Mouse (Mus musculus) lung, postnatal 0 days (tissue): ENCODE measurements at regions not wholly inside any gene's neighbourhood (a gene's known extent, or its start where the extent isn't known, plus 50 kb on each side); places are given as distances from the start of the nearest gene placed in this dataset.
"Not testable (repeated sequence)": the region's sequence is repeated elsewhere in the genome, so short reads cannot be mapped to it uniquely, and the experiment has no call there.

Source experiments
- ATAC-seq: fragments of 200-750 bp; cut with Nextera tagmentation; 2 replicates; pipeline ENCODE4 v1.8.0; 2017; ENCODE audit warnings: moderate library complexity
- DNase-seq: peaks from one replicate; pipeline ENCODE4 v3.0.0-alpha.2; 2016; ENCODE audit warnings: low spot score
- H3K27ac ChIP-seq: fragments of 300-500 bp; sonication (generic); 2 replicates; pipeline ENCODE4 v1.5.1; 2014; ENCODE audit warnings: antibody characterized with exemption, mild to moderate bottlenecking, low read length, mixed read lengths
- H3K27me3 ChIP-seq: fragments of 300-500 bp; sonication (generic); replicated peaks from 2 replicates; pipeline ENCODE4 v1.6.1; 2014; ENCODE audit warnings: low read length, mixed read lengths; ENCODE audit not compliant: insufficient read depth
- H3K36me3 ChIP-seq: fragments of 300-500 bp; sonication (generic); 2 replicates; pipeline ENCODE4 v1.6.1; 2014; ENCODE audit warnings: low read length, mixed read lengths; ENCODE audit not compliant: insufficient read depth
- H3K4me1 ChIP-seq: fragments of 300-500 bp; sonication (generic); 2 replicates; pipeline ENCODE4 v1.6.1; 2014; ENCODE audit warnings: antibody characterized with exemption, low read depth, low read length, mixed read lengths; ENCODE audit not compliant: insufficient read depth
- H3K4me2 ChIP-seq: fragments of 300-500 bp; sonication (generic); replicated peaks from 2 replicates; pipeline ENCODE4 v1.6.1; 2014; ENCODE audit warnings: low read depth, mild to moderate bottlenecking, low read length, moderate library complexity, mixed read lengths
- H3K4me3 ChIP-seq: fragments of 300-500 bp; sonication (generic); 2 replicates; pipeline ENCODE4 v1.5.1; 2014; ENCODE audit warnings: low read depth, low read length
- H3K9ac ChIP-seq: fragments of 300-500 bp; sonication (generic); replicated peaks from 2 replicates; pipeline ENCODE4 v1.6.1; 2014; ENCODE audit warnings: low read depth, mild to moderate bottlenecking
- H3K9me3 ChIP-seq: fragments of 300-500 bp; sonication (generic); 2 replicates; pipeline ENCODE4 v1.6.1; 2016; ENCODE audit warnings: low read length, mixed read lengths
- CTCF ChIP-seq: IDR thresholded peaks from 2 replicates; pipeline ENCODE4 v1.5.1; 2016; ENCODE audit warnings: antibody characterized with exemption, mild to moderate bottlenecking
- EP300 ChIP-seq: IDR thresholded peaks from 2 replicates; pipeline ENCODE4 v1.6.1; 2016; ENCODE audit warnings: antibody characterized with exemption, mild to moderate bottlenecking, control low read depth
- WGBS: fragments of 180-500 bp; shearing (Covaris S2); extraction: QIAGEN DNeasy Blood & Tissue Kit; methylation state at CpG from one replicate; pipeline ENCODE4 v1.1.7; 2014; 5-methylcytosine and 5-hydroxymethylcytosine counted together

- no peak overlapping the region for H3K4me2 ChIP-seq
- ATAC-seq (no peak), DNase-seq (peak; percentile 74)
- no peaks in the 10 kb centered on the region for H3K4me1 ChIP-seq
- H3K36me3 ChIP-seq = no peaks in the 10 kb centered on the region
- no peak overlapping the region for H3K9ac ChIP-seq
- no peak overlapping the region for H3K27ac ChIP-seq
- WGBS = 39% methylated on average over 1 of the region's 1 CpGs
- no peaks in the 10 kb centered on the region for H3K27me3 ChIP-seq
- TF ChIP-seq EP300 (no peak), CTCF (peak; percentile 75)
- H3K9me3 ChIP-seq = no peaks in the 10 kb centered on the region
- H3K4me3 ChIP-seq = no peak overlapping the region
These were observed 146.2 kb downstream of the Gm28710 start for GRCm38 (mm10) chr5:16937840-16938239.

DNA sequence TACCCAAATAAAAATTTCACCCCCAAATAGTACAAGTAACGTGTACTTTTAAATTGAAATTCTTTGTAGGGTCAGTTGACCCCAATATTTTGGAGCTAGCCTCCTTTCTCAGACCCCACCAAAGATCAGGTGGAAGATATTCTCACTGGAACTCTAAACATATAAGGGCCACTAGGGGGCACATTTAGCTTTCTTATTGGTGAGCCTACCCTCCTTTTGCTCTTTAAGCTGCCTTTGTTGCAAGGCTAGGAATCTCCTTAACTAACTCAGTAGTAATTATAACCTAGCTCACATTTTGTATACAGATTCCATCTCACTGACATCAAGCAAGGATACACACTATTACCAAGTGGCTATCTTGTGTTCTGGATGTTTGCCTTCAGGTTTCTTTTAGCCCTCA, 155.8 kb downstream of the Gm28710 start:
- no peaks in the 10 kb centered on the region for H3K27me3 ChIP-seq

DNA sequence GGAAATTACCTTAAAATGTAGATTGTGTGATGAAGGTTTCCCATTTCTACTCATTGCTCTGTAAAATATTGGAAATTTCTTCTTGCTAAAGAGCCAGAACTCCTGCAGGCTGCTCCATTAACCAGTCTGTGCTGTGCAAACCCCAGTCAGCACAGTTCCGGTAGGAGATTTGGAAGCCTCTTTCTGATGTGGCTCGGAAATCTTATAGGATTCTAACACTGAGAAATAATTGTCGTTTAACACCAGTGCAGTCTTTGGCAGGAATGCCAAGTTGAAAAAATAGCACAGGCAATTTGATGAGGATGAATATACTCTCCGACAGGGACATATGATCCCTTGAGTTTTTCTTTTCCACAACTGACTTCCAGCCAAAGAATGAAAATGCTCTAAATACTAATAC, 176.1 kb downstream of the Gm28710 start:
- H3K9me3 ChIP-seq = no peaks in the 10 kb centered on the region
- H3K27ac ChIP-seq = no peak overlapping the region
- no peak overlapping the region for H3K4me3 ChIP-seq
- TF ChIP-seq EP300 (no peak), CTCF (no peak)
- no peaks in the 10 kb centered on the region for H3K36me3 ChIP-seq
- no peak for DNase-seq
- ATAC-seq = no peak
- H3K4me1 ChIP-seq = no peaks in the 10 kb centered on the region
- H3K27me3 ChIP-seq = no peaks in the 10 kb centered on the region
- WGBS = 80% methylated on average over 4 of the region's 4 CpGs
- H3K4me2 ChIP-seq = no peak overlapping the region
- no peak overlapping the region for H3K9ac ChIP-seq

More for the DNA sequence above, 155.8 kb downstream of the Gm28710 start:
- DNase-seq (peak; percentile 82), ATAC-seq (no peak)
- Histone ChIP-seq H3K9me3 (no peaks in the 10 kb centered on the region), H3K4me2 (no peak overlapping the region), H3K9ac (no peak overlapping the region), H3K4me3 (no peak overlapping the region), H3K36me3 (no peaks in the 10 kb centered on the region), H3K4me1 (no peaks in the 10 kb centered on the region), H3K27ac (no peak overlapping the region)
- 17% methylated on average over 1 of the region's 1 CpGs for WGBS
- TF ChIP-seq EP300 (no peak), CTCF (peak; percentile 73)

DNA sequence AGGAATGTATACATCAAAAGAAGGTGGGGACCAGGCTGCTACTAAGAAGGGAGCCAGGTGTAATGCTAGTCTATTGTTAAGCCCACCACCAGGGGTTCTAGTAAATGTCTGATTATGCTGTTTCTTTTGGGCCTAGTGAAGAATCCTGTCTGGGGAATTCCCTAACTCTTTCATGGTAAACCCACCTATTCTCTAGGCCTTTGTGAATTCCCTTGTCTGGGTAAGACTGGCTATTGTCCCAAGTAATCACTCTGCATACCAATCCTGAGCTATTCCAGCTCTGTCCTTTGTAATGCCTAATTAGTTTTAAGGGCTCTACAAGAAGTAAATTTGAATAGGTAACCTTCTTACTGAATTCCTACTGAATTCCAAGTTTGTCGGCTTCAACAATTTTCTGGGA, 177.2 kb downstream of the Gm28710 start:
- not testable (repeated sequence) for H3K27me3 ChIP-seq, H3K9me3 ChIP-seq, H3K9ac ChIP-seq, DNase-seq, H3K4me2 ChIP-seq, H3K4me1 ChIP-seq, ATAC-seq, H3K36me3 ChIP-seq, H3K27ac ChIP-seq, H3K4me3 ChIP-seq
- WGBS = 67% methylated on average over 1 of the region's 1 CpGs

DNA sequence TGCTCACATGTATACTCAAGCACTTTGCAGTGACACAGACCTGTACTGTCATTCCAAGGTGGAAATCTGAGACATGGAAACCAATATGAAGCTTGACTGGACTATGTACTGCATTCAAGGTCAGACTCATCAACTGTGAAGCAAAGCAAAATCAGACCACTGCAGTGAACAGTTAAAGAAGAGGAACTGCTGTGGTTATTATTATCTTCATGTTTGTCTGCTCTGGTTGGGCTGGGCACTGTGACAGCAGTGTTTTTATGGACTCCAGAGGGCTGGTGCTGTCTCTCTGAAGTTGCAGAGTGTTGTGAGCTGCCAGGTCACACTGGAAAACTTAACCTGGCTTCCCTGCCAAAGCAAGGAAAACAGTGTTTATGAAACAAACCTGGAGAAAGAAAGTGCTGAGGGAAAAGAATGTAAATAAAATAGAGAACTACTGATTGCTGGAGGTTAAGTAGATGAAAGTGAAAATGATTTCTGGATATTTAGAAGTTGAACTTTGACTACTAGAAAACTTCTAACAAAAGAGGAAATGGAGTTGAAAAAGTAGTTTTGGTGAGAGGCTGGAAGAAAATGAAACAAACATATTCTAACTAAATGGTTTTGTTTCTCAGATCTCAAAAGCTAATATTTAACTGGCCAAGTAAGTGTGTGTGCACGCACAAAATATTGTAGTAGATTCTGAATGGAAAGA, 181.7 kb downstream of the Gm28710 start:
- Histone ChIP-seq H3K9me3 (no peaks in the 10 kb centered on the region), H3K36me3 (no peaks in the 10 kb centered on the region), H3K27me3 (no peaks in the 10 kb centered on the region), H3K4me2 (no peak overlapping the region), H3K9ac (no peak overlapping the region), H3K4me1 (no peaks in the 10 kb centered on the region), H3K27ac (no peak overlapping the region), H3K4me3 (no peak overlapping the region)
- DNase-seq = no peak
- WGBS = 46% methylated on average over 1 of the region's 1 CpGs
- TF ChIP-seq EP300 (no peak), CTCF (no peak)
- no peak for ATAC-seq

GRCm38 (mm10) chr5:16976006-16976405, 184.4 kb downstream of the Gm28710 start:
- 87% methylated on average over 2 of the region's 2 CpGs for WGBS
- no peaks in the 10 kb centered on the region for H3K9me3 ChIP-seq

DNA sequence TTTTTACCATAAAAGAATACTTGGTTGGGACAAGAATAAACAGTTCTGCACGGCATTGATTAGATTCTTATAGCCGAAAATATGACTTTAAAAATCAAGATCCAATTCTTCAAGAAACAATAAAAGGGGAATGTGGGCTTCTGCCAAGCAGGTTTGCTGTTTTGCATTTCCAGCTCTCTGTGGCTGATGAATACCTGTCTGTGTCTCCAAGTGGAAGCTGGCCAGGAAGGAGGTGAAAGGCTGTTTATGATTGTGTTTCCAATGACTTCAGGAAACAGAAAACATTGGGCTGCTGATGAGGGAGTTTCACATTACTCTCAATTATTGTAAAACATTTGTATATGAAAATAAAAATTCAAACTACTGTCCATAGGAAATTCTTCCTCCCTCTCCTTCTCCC, 193.3 kb downstream of the Gm28710 start:
- H3K4me1 ChIP-seq = no peaks in the 10 kb centered on the region
- TF ChIP-seq CTCF (no peak), EP300 (no peak)
- H3K27me3 ChIP-seq = no peaks in the 10 kb centered on the region
- DNase-seq (no peak), ATAC-seq (no peak)
- H3K27ac ChIP-seq = no peak overlapping the region
- H3K4me3 ChIP-seq = no peak overlapping the region
- H3K36me3 ChIP-seq = no peaks in the 10 kb centered on the region
- H3K9ac ChIP-seq = no peak overlapping the region
- H3K9me3 ChIP-seq = no peaks in the 10 kb centered on the region
- 85% methylated on average over 2 of the region's 2 CpGs for WGBS
- H3K4me2 ChIP-seq = no peak overlapping the region

More at GRCm38 (mm10) chr5:16976006-16976405, 184.4 kb downstream of the Gm28710 start:
- ATAC-seq (no peak), DNase-seq (no peak)
- Histone ChIP-seq H3K27me3 (no peaks in the 10 kb centered on the region), H3K4me3 (no peak overlapping the region), H3K4me2 (no peak overlapping the region), H3K27ac (no peak overlapping the region), H3K4me1 (no peaks in the 10 kb centered on the region), H3K9ac (no peak overlapping the region), H3K36me3 (no peaks in the 10 kb centered on the region)
- TF ChIP-seq CTCF = no peak
